Mouse (Mus musculus) thymus, adult 2 months (tissue): ENCODE results near the gene Babam2.

Source experiments
- CTCF ChIP-seq: fragments of 200-500 bp; IDR thresholded peaks from 2 replicates; pipeline ENCODE4 v1.5.1; 2012; ENCODE audit warnings: mild to moderate bottlenecking, control low read depth, low read length, moderate library complexity, borderline replicate concordance; ENCODE audit not compliant: control insufficient read depth, poor library complexity, insufficient read depth; ENCODE audit errors: extremely low read depth
- POLR2A ChIP-seq: fragments of 200-500 bp; IDR thresholded peaks from 2 replicates; pipeline ENCODE4 v1.6.1; 2012; ENCODE audit warnings: mild to moderate bottlenecking, low read length, control low read depth, moderate library complexity; ENCODE audit not compliant: control insufficient read depth, poor library complexity, insufficient read depth; ENCODE audit errors: extremely low read depth

DNA sequence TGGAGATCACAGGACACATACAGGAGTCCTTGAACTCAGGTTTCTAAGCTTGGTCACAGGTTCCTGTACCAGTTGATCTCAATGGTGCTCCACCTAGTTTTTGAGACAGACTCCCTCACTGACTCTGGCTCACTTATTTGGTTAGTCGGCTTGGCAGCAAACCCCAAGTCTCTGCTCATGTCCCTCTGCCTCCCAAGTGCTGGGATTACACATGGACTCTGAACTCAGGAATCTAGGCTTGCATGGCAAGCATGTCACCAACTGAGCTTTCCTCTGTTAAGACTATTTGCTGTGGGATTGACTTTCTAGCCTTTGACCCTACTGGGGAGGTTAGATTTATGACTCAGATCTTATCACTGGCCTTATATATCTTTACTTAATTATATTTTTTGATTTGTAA is 65.3 kb downstream of the Babam2 start:
- no peak for TF ChIP-seq CTCF
- no peak for TF ChIP-seq POLR2A
